Mouse (Mus musculus) testis, adult 2 months (tissue): ENCODE measurements at regions not wholly inside any gene's neighbourhood (a gene's known extent, or its start where the extent isn't known, plus 50 kb on each side); places are given as distances from the start of the nearest gene placed in this dataset.
"Not testable (repeated sequence)": the region's sequence is repeated elsewhere in the genome, so short reads cannot be mapped to it uniquely, and the experiment has no call there.

Experiments used
- H3K27ac ChIP-seq: fragments of 200-500 bp; 2 replicates; pipeline ENCODE4 v1.5.1; 2012; ENCODE audit warnings: low read depth, low read length; ENCODE audit not compliant: control insufficient read depth, insufficient read depth
- H3K27me3 ChIP-seq: fragments of 200-500 bp; 2 replicates; pipeline ENCODE4 v1.6.1; 2012; ENCODE audit warnings: mild to moderate bottlenecking, low read length, moderate library complexity; ENCODE audit not compliant: control insufficient read depth, insufficient read depth
- H3K36me3 ChIP-seq: fragments of 200-500 bp; 2 replicates; pipeline ENCODE4 v1.6.1; 2012; ENCODE audit warnings: mild to moderate bottlenecking, low read length; ENCODE audit not compliant: control insufficient read depth, insufficient read depth
- H3K4me1 ChIP-seq: fragments of 200-500 bp; 2 replicates; pipeline ENCODE4 v1.6.1; 2012; ENCODE audit warnings: low read length; ENCODE audit not compliant: control insufficient read depth, insufficient read depth
- H3K4me3 ChIP-seq: fragments of 200-500 bp; 2 replicates; pipeline ENCODE4 v1.5.1; 2012; ENCODE audit warnings: low read depth, mild to moderate bottlenecking, low read length, moderate library complexity, mixed read lengths; ENCODE audit not compliant: control insufficient read depth
- CTCF ChIP-seq: fragments of 200-500 bp; IDR thresholded peaks from 2 replicates; pipeline ENCODE4 v1.5.1; 2012; ENCODE audit warnings: low read depth, mild to moderate bottlenecking, inconsistent platforms, low read length, moderate library complexity; ENCODE audit not compliant: control insufficient read depth, insufficient read depth, insufficient replicate concordance
- POLR2A ChIP-seq: fragments of 200-500 bp; IDR thresholded peaks from 2 replicates; pipeline ENCODE4 v1.6.1; 2012; ENCODE audit warnings: low read depth, mild to moderate bottlenecking, inconsistent platforms, low read length, moderate library complexity; ENCODE audit not compliant: control insufficient read depth

GRCm38 (mm10) chr14:61757823-61758175 is 150.5 kb downstream of the Kcnrg start:
- no peaks in the 10 kb centered on the region for H3K27me3 ChIP-seq
- no peak overlapping the region for H3K27ac ChIP-seq
- no peaks in the 10 kb centered on the region for H3K4me1 ChIP-seq
- no peak for TF ChIP-seq POLR2A
- no peak for TF ChIP-seq CTCF
- H3K36me3 ChIP-seq = no peaks in the 10 kb centered on the region
- H3K4me3 ChIP-seq = no peak overlapping the region

- Histone ChIP-seq H3K27me3 (no peaks in the 10 kb centered on the region), H3K36me3 (no peaks in the 10 kb centered on the region), H3K4me3 (no peak overlapping the region), H3K27ac (no peak overlapping the region), H3K4me1 (no peaks in the 10 kb centered on the region)
- no peak for TF ChIP-seq CTCF
- no peak for TF ChIP-seq POLR2A
These were observed 151.3 kb downstream of the Kcnrg start for GRCm38 (mm10) chr14:61758586-61758985.

GRCm38 (mm10) chr14:61760176-61760575 is 152.9 kb downstream of the Kcnrg start:
- H3K4me1 ChIP-seq, H3K36me3 ChIP-seq, H3K27ac ChIP-seq, H3K4me3 ChIP-seq, H3K27me3 ChIP-seq: not testable (repeated sequence)

- no peak overlapping the region for H3K27ac ChIP-seq
- H3K36me3 ChIP-seq = no peaks in the 10 kb centered on the region
- TF ChIP-seq CTCF (no peak), POLR2A (no peak)
- H3K4me1 ChIP-seq = no peaks in the 10 kb centered on the region
- H3K4me3 ChIP-seq = no peak overlapping the region
- no peaks in the 10 kb centered on the region for H3K27me3 ChIP-seq
These were observed 154.8 kb downstream of the Kcnrg start for GRCm38 (mm10) chr14:61762076-61762475.

- no peaks in the 10 kb centered on the region for H3K4me1 ChIP-seq
- no peaks in the 10 kb centered on the region for H3K27me3 ChIP-seq
- no peaks in the 10 kb centered on the region for H3K36me3 ChIP-seq
- TF ChIP-seq POLR2A (no peak), CTCF (no peak)
- no peak overlapping the region for H3K27ac ChIP-seq
- H3K4me3 ChIP-seq = no peak overlapping the region
These were observed 162.6 kb downstream of the Kcnrg start for GRCm38 (mm10) chr14:61769881-61770280.

- Histone ChIP-seq H3K36me3 (no peaks in the 10 kb centered on the region), H3K27ac (no peak overlapping the region), H3K27me3 (no peaks in the 10 kb centered on the region), H3K4me3 (no peak overlapping the region), H3K4me1 (no peaks in the 10 kb centered on the region)
- no peak for TF ChIP-seq CTCF
- no peak for TF ChIP-seq POLR2A
These were observed 166.9 kb downstream of the Kcnrg start for GRCm38 (mm10) chr14:61774171-61774570.

- Histone ChIP-seq H3K4me3 (no peak overlapping the region), H3K4me1 (no peaks in the 10 kb centered on the region), H3K27ac (no peak overlapping the region), H3K36me3 (no peaks in the 10 kb centered on the region), H3K27me3 (no peaks in the 10 kb centered on the region)
- TF ChIP-seq CTCF = no peak
- no peak for TF ChIP-seq POLR2A
These were observed 171.4 kb downstream of the Kcnrg start for GRCm38 (mm10) chr14:61778618-61779017.

GRCm38 (mm10) chr14:61783206-61783605 is 175.9 kb downstream of the Kcnrg start:
- H3K4me1 ChIP-seq = no peaks in the 10 kb centered on the region; the same call in 1 of the 2 replicates
- H3K4me3 ChIP-seq = no peak overlapping the region
- no peak overlapping the region for H3K27ac ChIP-seq
- no peak for TF ChIP-seq POLR2A
- no peak for TF ChIP-seq CTCF
- no peaks in the 10 kb centered on the region for H3K36me3 ChIP-seq
- H3K27me3 ChIP-seq = no peaks in the 10 kb centered on the region

GRCm38 (mm10) chr14:61784609-61785008 is 177.4 kb downstream of the Kcnrg start:
- Histone ChIP-seq H3K27me3 (no peaks in the 10 kb centered on the region), H3K36me3 (no peaks in the 10 kb centered on the region), H3K4me3 (no peak overlapping the region), H3K27ac (no peak overlapping the region), H3K4me1 (peaks cover 8% of the 10 kb centered on the region; the same call in 1 of the 2 replicates)
- TF ChIP-seq CTCF (no peak), POLR2A (no peak)
